In the genomic region with DNA sequence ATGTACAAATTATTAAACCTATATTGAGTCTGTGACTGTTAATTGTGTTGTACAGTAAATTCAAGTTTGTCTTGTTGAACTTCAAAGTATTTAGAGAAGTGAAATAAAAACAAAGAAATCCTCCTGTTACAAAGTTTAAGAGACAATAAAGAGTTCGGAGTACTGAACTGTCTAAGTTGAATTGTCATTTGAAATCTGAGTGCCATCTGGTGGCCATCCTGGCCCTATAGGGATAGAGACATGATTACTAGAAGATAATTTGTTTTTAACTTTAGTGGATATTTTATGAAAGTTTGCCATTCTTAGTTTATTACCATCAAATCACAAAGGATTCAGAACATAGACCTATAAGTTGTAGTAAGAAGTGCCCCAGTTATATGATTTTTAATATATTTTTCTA, we compare ENCODE assay signal across 9 mouse cellular contexts.
DNase-seq lines count a peak whose midpoint lies in the region; ATAC-seq and TF ChIP-seq lines count a peak whose summit lies in the region.
"Had no signal": no experiment of that assay in that cellular context is flagged by ENCODE, and none has a peak within 500 bp of the region (broad histone marks: within the 10 kb centered on the region; RNA-seq: fewer than 3 reads in every experiment).

No protein-coding gene starts in this region.

- H3K9ac ChIP-seq in heart, postnatal 0 days (replicated peaks; ENCODE audit: low read depth, low read length), result no peak overlapping the region
- H3K9ac ChIP-seq in heart, embryonic 11.5 days (ENCODE audit: low read depth, low read length), result no peak overlapping the region
- H3K9ac ChIP-seq: heart, embryonic 15.5 days had no signal

- no peak overlapping the region for H3K4me3 ChIP-seq in heart, postnatal 0 days (ENCODE audit: low read depth, low read length)
- H3K4me3 ChIP-seq in heart, embryonic 11.5 days (ENCODE audit: low read depth, low read length), result no peak overlapping the region
- H3K4me3 ChIP-seq: heart, embryonic 15.5 days had no signal

- no peak overlapping the region for H3K4me2 ChIP-seq in heart, postnatal 0 days (ENCODE audit: low read depth, low read length)
- H3K4me2 ChIP-seq in heart, embryonic 11.5 days, result no peak overlapping the region
- H3K4me2 ChIP-seq: heart, embryonic 15.5 days had no signal

- H3K27ac ChIP-seq in heart, postnatal 0 days (ENCODE audit: low read depth), result no peak overlapping the region
- H3K27ac ChIP-seq in heart, embryonic 11.5 days (ENCODE audit: low read depth, low read length), result no peak overlapping the region
- H3K27ac ChIP-seq: heart, embryonic 15.5 days had no signal

- no peak for ATAC-seq in heart, postnatal 0 days (ENCODE audit: insufficient read depth, low read depth)
- ATAC-seq in heart, embryonic 11.5 days (replicated peaks; ENCODE audit: insufficient number of reproducible peaks, low FRiP score, low TSS enrichment), result no peak
- no peak for ATAC-seq in erythroblast, adult 5-6 weeks (replicated peaks; ENCODE audit: low FRiP score, poor library complexity, severe bottlenecking)
- ATAC-seq: midbrain, embryonic 16.5 days had no signal

- peak; percentile 36 for TF ChIP-seq CTCF in heart, postnatal 0 days (IDR thresholded peaks at IDR 0.05; ENCODE audit: low read depth)

- 52% methylated on average over 1 of the region's 1 CpGs for WGBS in heart, postnatal 0 days
- 59% methylated on average over 1 of the region's 1 CpGs for WGBS in heart, embryonic 11.5 days (ENCODE audit: insufficient replicate concordance)

- H3K27me3 ChIP-seq in heart, postnatal 0 days (ENCODE audit: control insufficient read depth, insufficient read depth, low read length), result no peaks in the 10 kb centered on the region
- no peaks in the 10 kb centered on the region for H3K27me3 ChIP-seq in heart, embryonic 11.5 days (ENCODE audit: control insufficient read depth, insufficient read depth, low read length)
- H3K27me3 ChIP-seq: heart, embryonic 15.5 days had no signal

- H3K9me3 ChIP-seq in heart, postnatal 0 days (replicated peaks; ENCODE audit: control insufficient read depth, low read length), result no peaks in the 10 kb centered on the region
- H3K9me3 ChIP-seq in heart, embryonic 11.5 days (replicated peaks; ENCODE audit: control insufficient read depth, low read length), result no peaks in the 10 kb centered on the region
- H3K9me3 ChIP-seq: heart, embryonic 15.5 days had no signal

- H3K4me1 ChIP-seq in heart, postnatal 0 days (ENCODE audit: control insufficient read depth, insufficient read depth), result no peaks in the 10 kb centered on the region
- H3K4me1 ChIP-seq in heart, embryonic 11.5 days (ENCODE audit: control insufficient read depth, insufficient read depth, low read length), result no peaks in the 10 kb centered on the region
- H3K4me1 ChIP-seq: heart, embryonic 15.5 days had no signal

- H3K36me3 ChIP-seq in heart, postnatal 0 days (replicated peaks; ENCODE audit: control insufficient read depth, insufficient read depth, low read length), result no peaks in the 10 kb centered on the region
- H3K36me3 ChIP-seq in heart, embryonic 11.5 days (ENCODE audit: control insufficient read depth, insufficient read depth, low read length), result no peaks in the 10 kb centered on the region
- H3K36me3 ChIP-seq: heart, embryonic 15.5 days had no signal

- TF ChIP-seq EP300 in heart, postnatal 0 days (IDR thresholded peaks at IDR 0.05; ENCODE audit: low read depth), result no peak

- DNase-seq in heart, postnatal 0 days (ENCODE audit: low spot score), result no peak
- peak; percentile 1 for DNase-seq in retina, adult 2 months (ENCODE audit: low read depth, low spot score)
- no peak for DNase-seq in retina, postnatal 1 day
- peak; percentile 27 for DNase-seq in layer of hippocampus, adult 9-11 months
- DNase-seq in thymus, postnatal 0 days (ENCODE audit: low spot score), result no peak

Comparison
In these comparisons a context has a peak if more than half of its experiments do, and no peak if none do; other contexts are left out.
1. DNase-seq: peak in retina, adult 2 months (single experiment) and layer of hippocampus, adult 9-11 months (single experiment); none in heart, postnatal 0 days (single experiment), retina, postnatal 1 day (single experiment) and thymus, postnatal 0 days (single experiment).